In genomic region chr15:11064160-11064557, GRCm38 (mm10) we compare ENCODE assay signal across 11 mouse cellular contexts. TPM values are rescaled to one million over a fixed set of nuclear protein-coding genes. Genes with fewer than 3 reads are reported as not detected.
DNase-seq lines count a peak whose midpoint lies in the region; ATAC-seq and TF ChIP-seq lines count a peak whose summit lies in the region.
"Had no signal": no experiment of that assay in that cellular context is flagged by ENCODE, and none has a peak within 500 bp of the region (broad histone marks: within the 10 kb centered on the region; RNA-seq: fewer than 3 reads in every experiment).

No protein-coding gene starts in this region.

- H3K36me3 ChIP-seq in heart, adult 2 months (ENCODE audit: control insufficient read depth, insufficient read depth, low read length): no peaks in the 10 kb centered on the region
- no peaks in the 10 kb centered on the region for H3K36me3 ChIP-seq in hindbrain, embryonic 13.5 days
- no peaks in the 10 kb centered on the region for H3K36me3 ChIP-seq in liver, embryonic 16.5 days (ENCODE audit: control insufficient read depth, insufficient read depth)

- ATAC-seq in hindbrain, embryonic 13.5 days (ENCODE audit: low FRiP score): peak; percentile 5; the same call in 1 of the 2 replicates
- 0 out of 2 replicates have a peak, but pooled peaks have one; percentile 19 for ATAC-seq in liver, embryonic 16.5 days (ENCODE audit: low read depth)

- no peak for TF ChIP-seq EP300 in heart, adult 2 months (IDR thresholded peaks at IDR 0.05; ENCODE audit: insufficient read depth, low read depth, low read length)

- intact Hi-C loops in heart, adult 2 months (cut with DNase I): loop anchor here (2.0 to 5.0 kb wide), 2 partner anchors 53 to 82 kb away; partner anchors contain the start of gene Amacr
- intact Hi-C loops in left cerebral cortex, postnatal 10 days (cut with DNase I): no loop called here

- H3K4me1 ChIP-seq in heart, adult 2 months (ENCODE audit: control insufficient read depth, insufficient read depth, low read length): peaks cover 2% of the 10 kb centered on the region; the same call in 1 of the 2 replicates
- peaks cover 6% of the 10 kb centered on the region; the same call in 1 of the 2 replicates for H3K4me1 ChIP-seq in brown adipose tissue, adult 24 weeks (ENCODE audit: control insufficient read depth, insufficient read depth, insufficient read length, low read length)
- peaks cover 28% of the 10 kb centered on the region for H3K4me1 ChIP-seq in hindbrain, embryonic 13.5 days (replicated peaks)
- H3K4me1 ChIP-seq in liver, embryonic 16.5 days (ENCODE audit: control insufficient read depth, low read depth, low read length): no peaks in the 10 kb centered on the region

- peak overlapping the region; percentile 57 for H3K4me2 ChIP-seq in hindbrain, embryonic 13.5 days
- H3K4me2 ChIP-seq in liver, embryonic 16.5 days (ENCODE audit: low read depth, low read length): peak overlapping the region; percentile 46; the same call in 1 of the 2 replicates

- no peak overlapping the region for H3K4me3 ChIP-seq in heart, adult 2 months
- H3K4me3 ChIP-seq in brown adipose tissue, adult 24 weeks (ENCODE audit: insufficient read depth, low read depth, low read length): no peak overlapping the region
- H3K4me3 ChIP-seq in hindbrain, embryonic 13.5 days: no peak overlapping the region
- no peak overlapping the region for H3K4me3 ChIP-seq in liver, embryonic 16.5 days (ENCODE audit: low read depth, low read length)

- TF ChIP-seq CTCF in heart, adult 2 months (IDR thresholded peaks at IDR 0.05): no peak

- H3K79me2 ChIP-seq in heart, adult 2 months (replicated peaks; ENCODE audit: control insufficient read depth, insufficient read depth, low read length): no peaks in the 10 kb centered on the region

- H3K9ac ChIP-seq in heart, adult 2 months (ENCODE audit: low read depth, low read length): no peak overlapping the region
- no peak overlapping the region for H3K9ac ChIP-seq in hindbrain, embryonic 13.5 days
- H3K9ac ChIP-seq in liver, embryonic 16.5 days (ENCODE audit: low read depth, low read length): no peak overlapping the region

- TF ChIP-seq POLR2A in heart, adult 2 months (IDR thresholded peaks at IDR 0.05; ENCODE audit: insufficient read depth, low read depth, low read length): no peak

- no peaks in the 10 kb centered on the region for H3K27me3 ChIP-seq in heart, adult 2 months (ENCODE audit: control insufficient read depth, insufficient read depth, low read length)
- no peaks in the 10 kb centered on the region for H3K27me3 ChIP-seq in hindbrain, embryonic 13.5 days
- H3K27me3 ChIP-seq in liver, embryonic 16.5 days (ENCODE audit: control insufficient read depth, insufficient read depth, low read depth, low read length): no peaks in the 10 kb centered on the region
- H3K27me3 ChIP-seq: CH12.LX had no signal

- no peaks in the 10 kb centered on the region for H3K9me3 ChIP-seq in hindbrain, embryonic 13.5 days
- H3K9me3 ChIP-seq in liver, embryonic 16.5 days (replicated peaks; ENCODE audit: control insufficient read depth, low read length): no peaks in the 10 kb centered on the region

- DNase-seq in heart, adult 2 months: peak in 1 of 2 experiments; percentile 36
- no peak for DNase-seq in heart, postnatal 4 days
- no peak for DNase-seq in left cerebral cortex, postnatal 10 days (ENCODE audit: extremely low spot score in 1 of 2, low spot score in 2 of 2)
- no peak for DNase-seq in yolk sac, embryonic 10.5 days (ENCODE audit: low spot score)
- DNase-seq in layer of hippocampus, postnatal 14 days (ENCODE audit: low spot score in 2 of 2): no peak

- WGBS in heart, adult 2 months: 21% methylated on average over 2 of the region's 2 CpGs
- 65% methylated on average over 1 of the region's 2 CpGs for WGBS in hindbrain, embryonic 13.5 days
- 11% methylated on average over 2 of the region's 2 CpGs for WGBS in liver, embryonic 16.5 days (ENCODE audit: insufficient replicate concordance)

- H3K27ac ChIP-seq in heart, adult 2 months: peak overlapping the region; percentile 87
- peak overlapping the region; percentile 55; the same call in 1 of the 2 replicates for H3K27ac ChIP-seq in brown adipose tissue, adult 24 weeks (replicated peaks; ENCODE audit: low read depth, low read length)
- H3K27ac ChIP-seq in hindbrain, embryonic 13.5 days: no peak overlapping the region
- H3K27ac ChIP-seq in liver, embryonic 16.5 days (ENCODE audit: low read length): no peak overlapping the region
- H3K27ac ChIP-seq: left cerebral cortex, adult 2 months had no signal

RNA-seq across cellular contexts. Expression of gene Adamts12, which starts 0.4 kb away (rescaled TPM):
- total RNA-seq in heart, adult 2 months (2021): 1 to 10 TPM; 1.3 to 2.7 TPM
- polyA plus RNA-seq in heart, adult 2 months (2012; rRNA removed): 0.64 and 1.7 TPM in 2 replicates
- 10 to 100 TPM; 16.4 to 18.4 TPM for total RNA-seq in heart, postnatal 4 days (2021)
- polyA plus RNA-seq in brown adipose tissue, adult 24 weeks (2012; ENCODE audit: insufficient read depth, insufficient read length, missing spikeins): 1.6 and 2.3 TPM in 2 replicates
- polyA plus RNA-seq in hindbrain, embryonic 13.5 days (2015; fragmentation: Nextera tagmentation; extraction: Ambion mirVana): 2.1 and 2.4 TPM in 2 replicates
- polyA plus RNA-seq in liver, embryonic 16.5 days (2015; fragmentation: Nextera tagmentation; extraction: Ambion mirVana): 0.26 and 0.34 TPM in 2 replicates
- total RNA-seq in left cerebral cortex, postnatal 10 days (2021): 1 to 10 TPM; 2.6 to 2.7 TPM
- total RNA-seq in layer of hippocampus, postnatal 14 days (2021): 1 to 10 TPM; 2.5 to 3.0 TPM

RNA-seq across cellular contexts. Expression of gene Rxfp3, which starts 26.4 kb away (rescaled TPM):
- under 1 TPM; 0.05 to 0.09 TPM for total RNA-seq in heart, adult 2 months (2021)
- polyA plus RNA-seq in heart, adult 2 months (2012; rRNA removed): 0.06 and 0.08 TPM in 2 replicates
- total RNA-seq in heart, postnatal 4 days (2021): under 1 TPM; 0.05 to 0.09 TPM
- polyA plus RNA-seq in brown adipose tissue, adult 24 weeks (2012; ENCODE audit: insufficient read depth, insufficient read length, missing spikeins): not detected in 2 replicates
- polyA plus RNA-seq in hindbrain, embryonic 13.5 days (2015; fragmentation: Nextera tagmentation; extraction: Ambion mirVana): 3.9 and 4.2 TPM in 2 replicates
- not detected in 2 replicates for polyA plus RNA-seq in liver, embryonic 16.5 days (2015; fragmentation: Nextera tagmentation; extraction: Ambion mirVana)
- 1 to 10 TPM; 2.8 to 4.1 TPM for total RNA-seq in left cerebral cortex, postnatal 10 days (2021)
- total RNA-seq in layer of hippocampus, postnatal 14 days (2021): 1 to 10 TPM; 5.9 to 7.1 TPM
- total RNA-seq: CH12.LX had no signal
- polyA plus RNA-seq: small intestine, adult 2 months had no signal

Comparison
In these comparisons a context has a peak if more than half of its experiments do, and no peak if none do; other contexts are left out.
1. RNA of gene Adamts12, which starts 0.4 kb away (total RNA-seq): 16.4 to 18.4 TPM in heart, postnatal 4 days; 2.5 to 3.0 TPM in layer of hippocampus, postnatal 14 days, 2.6 to 2.7 TPM in left cerebral cortex, postnatal 10 days and 1.3 to 2.7 TPM in heart, adult 2 months; every median in the first group is over 4 times any median in the second.
2. H3K27ac ChIP-seq: peak in heart, adult 2 months (single experiment) and brown adipose tissue, adult 24 weeks (single experiment); none in hindbrain, embryonic 13.5 days (single experiment) and liver, embryonic 16.5 days (single experiment).